Mouse (Mus musculus) forebrain, embryonic 13.5 days (tissue): ENCODE results near the gene Bbs7. TPM values are rescaled to one million over a fixed set of nuclear protein-coding genes. Genes with fewer than 3 reads are reported as not detected.
"Not testable (repeated sequence)": the region's sequence is repeated elsewhere in the genome, so short reads cannot be mapped to it uniquely, and the experiment has no call there.

Experiments
- ATAC-seq: fragments of 200-750 bp; cut with Nextera tagmentation; 2 replicates; pipeline ENCODE4 v1.8.0; 2017
- H3K27ac ChIP-seq: fragments of 300-500 bp; sonication (generic); 2 replicates; pipeline ENCODE4 v1.5.1; 2015; ENCODE audit warnings: inconsistent platforms, mild to moderate bottlenecking, moderate library complexity
- H3K27me3 ChIP-seq: fragments of 300-500 bp; sonication (generic); 2 replicates; pipeline ENCODE4 v1.6.1; 2015; ENCODE audit warnings: mild to moderate bottlenecking, inconsistent platforms
- H3K36me3 ChIP-seq: fragments of 300-500 bp; sonication (generic); 2 replicates; pipeline ENCODE4 v1.6.1; 2015; ENCODE audit warnings: mild to moderate bottlenecking, inconsistent platforms; ENCODE audit not compliant: poor library complexity, severe bottlenecking
- H3K4me1 ChIP-seq: fragments of 300-500 bp; sonication (generic); 2 replicates; pipeline ENCODE4 v1.6.1; 2015; ENCODE audit warnings: inconsistent platforms
- H3K4me2 ChIP-seq: fragments of 300-500 bp; sonication (generic); 2 replicates; pipeline ENCODE4 v1.6.1; 2015; ENCODE audit warnings: inconsistent platforms, mild to moderate bottlenecking, moderate library complexity
- H3K4me3 ChIP-seq: fragments of 300-500 bp; sonication (generic); 2 replicates; pipeline ENCODE4 v1.5.1; 2015; ENCODE audit warnings: mild to moderate bottlenecking, inconsistent platforms
- H3K9ac ChIP-seq: fragments of 300-500 bp; sonication (generic); 2 replicates; pipeline ENCODE4 v1.6.1; 2015; ENCODE audit warnings: mild to moderate bottlenecking, inconsistent platforms
- H3K9me3 ChIP-seq: fragments of 300-500 bp; sonication (generic); replicated peaks from 2 replicates; pipeline ENCODE4 v1.6.1; 2016; ENCODE audit warnings: inconsistent platforms
- WGBS: fragments of 180-500 bp; shearing (Covaris S2); methylation state at CpG from one replicate; pipeline ENCODE4 v1.1.7; 2015; 5-methylcytosine and 5-hydroxymethylcytosine counted together
- polyA plus RNA-seq: library from polyadenylated mRNA; unstranded; fragments of >200 nt; fragmentation: Nextera tagmentation; extraction: Ambion mirVana; gene quantifications from 2 replicates; pipeline ENCODE4 v1.2.1, GENCODE M21; 2015

The Bbs7 gene
- polyA plus RNA-seq, 1 experiment from 2014 or later, result 20.1 TPM

DNA sequence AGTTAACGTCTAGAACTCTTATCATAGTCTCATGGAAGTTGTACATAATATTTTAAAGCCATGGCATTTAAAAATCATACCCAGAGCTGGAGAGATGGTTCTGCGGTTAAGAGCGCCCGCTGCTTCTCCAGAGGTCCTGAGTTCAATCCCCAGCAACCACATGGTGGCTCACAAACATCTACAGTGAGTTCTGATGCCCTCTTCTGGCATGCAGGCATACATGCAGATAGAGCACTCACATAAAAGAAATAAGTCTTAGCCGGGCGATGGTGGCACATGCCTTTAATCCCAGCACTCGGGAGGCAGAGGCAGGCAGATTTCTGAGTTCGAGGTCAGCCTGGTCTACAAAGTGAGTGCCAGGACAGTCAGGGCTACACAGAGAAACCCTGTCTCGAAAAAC lies 13.5 kb downstream of the Bbs7 start:
- not testable (repeated sequence) for H3K9ac ChIP-seq, ATAC-seq, H3K4me3 ChIP-seq, H3K27me3 ChIP-seq, H3K27ac ChIP-seq, H3K4me2 ChIP-seq, H3K4me1 ChIP-seq, H3K9me3 ChIP-seq
- 88% methylated on average over 8 of the region's 9 CpGs for WGBS
- H3K36me3 ChIP-seq, result peaks cover 11% of the 10 kb centered on the region; the same call in 1 of the 2 replicates

DNA sequence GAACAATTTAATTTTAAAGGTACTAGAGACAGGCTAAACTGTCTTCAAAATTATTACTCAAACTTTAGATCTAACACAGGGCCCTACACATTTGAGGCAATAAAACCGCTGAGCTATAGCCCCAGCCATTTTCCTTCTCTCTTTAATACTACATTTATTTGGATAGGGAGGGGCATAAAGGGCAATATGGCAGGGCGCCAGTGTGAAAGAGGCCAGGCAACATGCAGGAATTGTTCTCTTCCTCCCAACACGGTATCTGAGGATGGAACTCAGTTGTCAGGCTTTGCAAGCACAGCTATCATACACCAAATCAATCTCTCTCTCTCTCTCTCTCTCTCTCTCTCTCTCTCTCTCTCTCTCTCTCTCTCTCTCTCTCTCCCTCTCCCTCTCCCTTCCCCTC lies 14.5 kb downstream of the Bbs7 start:
- WGBS, result 76% methylated on average over 3 of the region's 3 CpGs
- Histone ChIP-seq H3K36me3 (peaks cover 12% of the 10 kb centered on the region; the same call in 1 of the 2 replicates), H3K9ac (no peak overlapping the region), H3K4me1 (0 out of 2 replicates have a peak, but pooled peaks cover 4% of the 10 kb centered on the region), H3K9me3 (no peaks in the 10 kb centered on the region), H3K27ac (no peak overlapping the region), H3K4me3 (no peak overlapping the region), H3K4me2 (no peak overlapping the region), H3K27me3 (no peaks in the 10 kb centered on the region)
- no peak for ATAC-seq

DNA sequence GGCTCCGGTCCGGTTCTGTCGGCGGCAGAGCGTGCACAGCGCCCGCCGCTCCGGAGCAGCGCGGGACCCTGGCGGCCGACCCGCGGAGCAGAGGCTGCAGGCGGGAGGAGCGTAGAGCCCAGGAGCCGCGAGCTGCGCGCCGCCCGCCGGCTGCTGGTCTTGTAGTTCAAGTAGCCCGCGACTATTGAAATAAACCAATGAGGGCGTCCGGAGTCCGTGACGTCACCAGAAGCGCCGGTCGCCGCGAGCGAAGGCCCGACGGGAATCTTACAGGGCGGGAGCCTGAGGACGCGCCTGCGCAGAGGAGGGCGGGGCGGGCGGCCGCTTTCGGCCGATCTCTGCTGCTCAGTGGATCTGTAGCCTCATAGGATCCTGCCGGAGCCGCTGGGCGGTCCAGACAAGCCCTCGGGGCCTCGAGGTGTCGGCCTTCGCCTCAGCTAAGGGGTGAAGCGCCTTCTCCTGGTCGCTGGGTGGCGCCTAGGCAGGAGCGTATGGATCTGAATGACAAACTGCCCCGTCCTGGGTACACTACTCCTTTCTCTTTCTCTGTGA lies 41.4 kb downstream of the Bbs7 start, which contains the start of gene Ccna2:
Ccna2 (minus strand) TSS at position 324 of the 552 bp plus-strand sequence.
- Histone ChIP-seq H3K4me1 (peaks cover 30% of the 10 kb centered on the region), H3K9ac (peak within 1 kb of the TSS; percentile 79), H3K4me2 (peak within 1 kb of the TSS; percentile 88), H3K36me3 (peaks cover 35% of the 10 kb centered on the region), H3K27ac (peak within 1 kb of the TSS; percentile 87), H3K27me3 (no peaks in the 10 kb centered on the region), H3K4me3 (peak within 1 kb of the TSS; percentile 85), H3K9me3 (no peaks in the 10 kb centered on the region)
- peak; percentile 100 for ATAC-seq
- under 1% methylated on average over 59 of the region's 60 CpGs for WGBS

DNA sequence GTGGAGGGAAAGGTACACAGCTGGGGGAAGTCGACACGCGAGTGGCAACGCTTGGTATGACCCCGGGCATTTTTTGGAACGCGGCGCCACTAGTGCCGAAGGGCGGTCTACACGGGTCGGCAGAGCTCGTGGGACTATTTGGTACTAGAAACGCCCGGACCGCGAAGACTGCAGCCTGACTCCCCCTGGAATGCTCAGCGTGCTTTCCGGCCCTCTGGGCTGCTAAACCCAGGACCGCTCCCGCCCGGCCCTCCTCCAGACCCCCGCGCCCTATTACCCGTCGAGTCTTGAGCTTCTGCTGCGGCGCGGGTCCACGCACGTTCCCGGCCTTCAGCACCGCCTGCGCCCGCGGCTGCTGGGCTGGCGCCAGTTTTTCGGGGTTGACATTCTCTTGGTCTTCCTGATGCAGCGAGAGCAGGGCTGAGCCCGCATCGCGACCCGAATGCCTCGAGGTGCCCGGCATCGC lies 41.9 kb downstream of the Bbs7 start:
- Histone ChIP-seq H3K9ac (peak overlapping the region; percentile 79), H3K4me2 (peak overlapping the region; percentile 88), H3K27ac (peak overlapping the region; percentile 75), H3K9me3 (no peaks in the 10 kb centered on the region), H3K4me1 (peaks cover 30% of the 10 kb centered on the region), H3K27me3 (no peaks in the 10 kb centered on the region), H3K4me3 (peak overlapping the region; percentile 85), H3K36me3 (peaks cover 40% of the 10 kb centered on the region)
- under 1% methylated on average over 46 of the region's 46 CpGs for WGBS
- ATAC-seq, result no peak; the same call in 1 of the 2 replicates

DNA sequence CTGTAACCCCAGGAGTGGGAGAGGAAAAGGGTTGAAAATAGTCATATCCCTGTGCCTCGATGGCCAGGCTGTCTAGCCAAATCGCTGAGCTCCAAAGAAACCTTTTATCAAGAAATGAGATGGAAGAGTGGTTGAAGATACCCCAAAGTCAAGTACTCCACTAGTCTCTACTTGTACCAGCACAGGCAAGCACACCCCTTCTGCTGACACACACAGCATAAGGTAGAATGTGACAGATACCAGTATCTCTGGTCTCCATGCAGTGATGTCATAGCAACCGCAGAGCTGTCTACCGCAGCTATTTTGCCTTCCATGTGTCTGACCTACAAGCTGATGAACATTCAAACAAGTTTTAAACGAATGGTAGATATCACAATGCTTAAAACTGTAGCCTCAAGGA lies 43.4 kb downstream of the Bbs7 start:
- peak overlapping the region; percentile 79 for H3K9ac ChIP-seq
- H3K4me3 ChIP-seq, result peak overlapping the region; percentile 85
- no peak overlapping the region for H3K27ac ChIP-seq
- peaks cover 53% of the 10 kb centered on the region for H3K36me3 ChIP-seq
- 83% methylated on average over 5 of the region's 5 CpGs for WGBS
- no peak for ATAC-seq
- H3K4me1 ChIP-seq, result peaks cover 30% of the 10 kb centered on the region
- no peaks in the 10 kb centered on the region for H3K27me3 ChIP-seq
- no peaks in the 10 kb centered on the region for H3K9me3 ChIP-seq
- H3K4me2 ChIP-seq, result peak overlapping the region; percentile 88

DNA sequence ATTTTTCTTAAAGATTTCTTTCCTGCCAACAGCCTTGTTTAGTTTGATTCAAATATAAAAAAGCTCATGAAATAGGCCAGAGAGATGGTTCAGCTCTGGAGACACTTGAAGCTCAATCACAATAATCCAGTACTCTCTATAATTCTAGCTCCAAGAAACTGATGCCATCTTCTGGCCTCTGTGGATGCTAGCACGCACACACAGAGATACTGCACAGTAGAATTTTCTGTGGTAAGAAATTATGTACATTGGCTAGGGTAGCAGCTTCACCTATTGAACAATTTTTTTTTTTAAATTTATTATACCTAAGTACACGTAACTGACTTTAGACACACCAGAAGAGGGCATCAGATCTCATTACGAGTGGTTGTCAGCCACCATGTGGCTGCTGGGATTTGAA lies 49.6 kb downstream of the Bbs7 start:
- Histone ChIP-seq H3K27ac (no peak overlapping the region), H3K9me3 (no peaks in the 10 kb centered on the region), H3K4me3 (no peak overlapping the region), H3K27me3 (no peaks in the 10 kb centered on the region), H3K9ac (no peak overlapping the region), H3K4me1 (peaks cover under 1% of the 10 kb centered on the region; the same call in 1 of the 2 replicates), H3K4me2 (no peak overlapping the region), H3K36me3 (peaks cover 86% of the 10 kb centered on the region)
- no peak for ATAC-seq
- 94% methylated on average over 3 of the region's 3 CpGs for WGBS

DNA sequence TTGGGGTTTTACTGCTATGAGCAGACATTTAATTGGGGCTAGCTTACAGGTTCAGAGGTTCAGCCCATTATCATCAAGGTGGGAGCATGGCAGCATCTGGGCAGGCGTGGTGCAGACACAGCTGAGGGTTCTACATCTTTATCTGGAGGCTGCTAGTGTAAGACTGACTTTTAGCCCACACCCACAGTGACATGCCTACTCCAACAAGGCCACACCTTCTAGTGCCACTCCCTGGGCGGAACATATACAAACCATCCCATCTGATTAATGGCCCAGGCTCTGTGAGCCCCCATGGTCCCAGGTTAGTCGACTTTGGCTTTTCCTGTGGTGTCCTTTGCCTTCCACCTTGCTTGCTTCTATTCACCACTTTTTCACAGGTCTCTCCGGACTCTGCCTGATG lies 53.7 kb downstream of the Bbs7 start:
- Histone ChIP-seq H3K9me3 (no peaks in the 10 kb centered on the region), H3K27ac (no peak overlapping the region), H3K4me1 (no peaks in the 10 kb centered on the region), H3K36me3 (peaks cover 88% of the 10 kb centered on the region), H3K27me3 (no peaks in the 10 kb centered on the region), H3K9ac (no peak overlapping the region), H3K4me3 (no peak overlapping the region), H3K4me2 (no peak overlapping the region)
- 86% methylated on average over 4 of the region's 4 CpGs for WGBS
- ATAC-seq, result no peak

DNA sequence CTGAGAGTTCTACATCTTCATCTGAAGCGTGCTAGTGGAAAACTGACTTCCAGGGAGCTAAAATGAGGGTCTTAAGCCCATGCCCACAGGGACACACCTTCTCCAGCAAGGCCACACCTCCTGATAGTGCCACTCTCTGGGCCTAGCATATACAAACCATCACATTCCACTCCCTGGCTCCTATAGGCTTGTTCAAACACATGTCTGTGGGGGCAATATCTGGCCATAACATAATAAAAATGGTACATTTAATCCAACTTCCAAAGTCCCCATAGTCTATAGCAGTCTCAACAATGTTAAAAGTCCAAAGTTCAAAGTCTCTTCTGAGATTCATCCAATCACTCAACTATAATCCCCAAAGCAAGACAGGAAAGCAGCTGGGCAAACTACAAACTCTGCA lies 55.7 kb downstream of the Bbs7 start:
- Histone ChIP-seq H3K27me3 (no peaks in the 10 kb centered on the region), H3K27ac (no peak overlapping the region), H3K4me3 (no peak overlapping the region), H3K4me2 (no peak overlapping the region), H3K9me3 (no peaks in the 10 kb centered on the region), H3K36me3 (peaks cover 76% of the 10 kb centered on the region), H3K4me1 (peaks cover 8% of the 10 kb centered on the region), H3K9ac (no peak overlapping the region)
- 92% methylated on average over 1 of the region's 1 CpGs for WGBS
- ATAC-seq, result no peak

DNA sequence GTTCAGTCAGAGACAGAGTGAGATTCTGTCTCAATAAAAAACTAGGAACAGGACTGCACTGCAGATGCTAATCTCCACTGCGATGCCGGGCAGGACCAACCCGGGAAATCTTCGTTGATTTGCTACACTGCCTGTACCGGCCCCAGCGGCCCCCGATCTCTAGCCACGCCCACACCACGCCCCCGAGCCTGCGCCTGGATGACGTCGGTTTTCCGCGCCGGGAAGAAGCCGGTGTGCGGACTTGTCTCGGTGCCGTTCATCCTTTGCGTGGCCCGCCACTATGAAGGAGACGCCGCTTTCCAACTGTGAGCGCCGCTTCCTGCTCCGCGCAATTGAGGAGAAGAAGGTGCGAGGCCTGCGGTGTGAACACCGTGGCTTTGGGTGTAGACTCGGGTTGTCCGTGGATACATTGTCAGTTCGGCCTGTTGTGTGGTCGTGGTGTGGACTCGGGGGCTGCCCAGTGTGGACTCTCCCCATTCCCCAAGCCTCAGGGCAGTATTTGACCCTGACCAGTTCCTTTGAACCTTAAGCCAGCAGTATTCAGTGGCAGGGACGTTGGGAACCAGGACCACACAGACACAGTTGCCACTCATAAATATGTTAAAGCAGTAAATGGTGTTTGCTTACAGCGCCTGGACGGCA lies 60.8 kb downstream of the Bbs7 start, which contains the start of gene Exosc9:
Exosc9 (plus strand) TSS at position 201 of the 642 bp plus-strand sequence.
- WGBS, result under 1% methylated on average over 39 of the region's 39 CpGs
- H3K4me1 ChIP-seq, result peaks cover 20% of the 10 kb centered on the region

DNA sequence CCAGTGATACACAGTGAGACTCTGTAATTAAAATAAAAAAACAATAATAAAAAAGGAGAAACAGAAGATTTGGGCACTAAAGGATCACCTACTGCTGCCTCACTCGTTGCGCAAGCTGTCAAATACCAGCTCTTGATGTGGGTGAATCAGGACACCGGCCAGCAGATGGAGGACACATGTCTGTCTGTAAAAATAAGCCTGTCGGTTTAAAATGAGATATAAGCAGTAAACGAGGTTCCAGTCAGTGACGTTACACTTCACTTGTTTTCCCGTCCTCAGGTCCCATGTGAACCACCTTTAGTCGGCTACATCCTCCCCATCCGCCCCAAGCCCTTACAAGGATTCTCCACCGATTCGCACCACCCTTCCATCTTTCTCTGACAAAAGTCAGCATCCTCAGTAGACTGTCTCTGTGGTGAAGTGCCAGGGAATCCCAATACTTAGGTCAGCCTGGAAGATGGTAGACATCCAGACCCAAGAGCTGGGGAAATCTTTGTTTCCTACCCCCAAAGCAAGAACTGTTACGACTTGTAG lies 61.4 kb downstream of the Bbs7 start:
- no peaks in the 10 kb centered on the region for H3K27me3 ChIP-seq
- H3K4me3 ChIP-seq, result peak overlapping the region; percentile 87
- H3K36me3 ChIP-seq, result peaks cover 30% of the 10 kb centered on the region
- H3K27ac ChIP-seq, result peak overlapping the region; percentile 75
- H3K9me3 ChIP-seq, result no peaks in the 10 kb centered on the region
- ATAC-seq, result peak; percentile 65
- peak overlapping the region; percentile 84 for H3K9ac ChIP-seq
- peak overlapping the region; percentile 85 for H3K4me2 ChIP-seq
- 19% methylated on average over 12 of the region's 12 CpGs for whole genome bisulfite sequencing
- H3K4me1 ChIP-seq, result peaks cover 20% of the 10 kb centered on the region

More for the DNA sequence above, 60.8 kb downstream of the Bbs7 start, which contains the start of gene Exosc9:
- no peaks in the 10 kb centered on the region for H3K27me3 ChIP-seq
- peak within 1 kb of the TSS; percentile 85 for H3K4me2 ChIP-seq
- peak within 1 kb of the TSS; percentile 87 for H3K4me3 ChIP-seq
- peaks cover 36% of the 10 kb centered on the region for H3K36me3 ChIP-seq
- ATAC-seq, result peak; percentile 98
- H3K27ac ChIP-seq, result peak within 1 kb of the TSS; percentile 75
- H3K9ac ChIP-seq, result peak within 1 kb of the TSS; percentile 84
- no peaks in the 10 kb centered on the region for H3K9me3 ChIP-seq

DNA sequence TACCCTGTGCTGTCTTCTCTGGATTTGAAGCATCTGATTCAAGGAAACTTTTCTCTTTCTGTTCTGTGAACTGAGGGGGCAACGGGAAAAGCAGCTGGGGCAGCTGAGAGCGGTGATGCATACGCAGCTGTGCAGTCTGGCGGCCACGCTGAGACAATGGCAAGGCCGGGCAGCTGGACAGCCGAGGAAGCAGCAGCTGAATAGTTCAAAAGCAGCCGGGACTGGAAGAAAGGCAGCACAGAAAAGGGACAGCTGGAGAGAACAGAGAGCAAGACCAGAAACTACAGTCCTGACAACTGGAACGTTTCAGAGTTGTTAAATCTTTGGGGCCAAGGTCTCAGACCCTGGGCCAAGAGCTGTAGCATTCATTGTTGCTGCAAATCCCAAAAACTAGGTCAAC lies 61.9 kb downstream of the Bbs7 start:
- H3K27ac ChIP-seq, result peak overlapping the region; percentile 75
- ATAC-seq, result peak; percentile 36
- no peaks in the 10 kb centered on the region for H3K9me3 ChIP-seq
- H3K4me2 ChIP-seq, result peak overlapping the region; percentile 85
- no peaks in the 10 kb centered on the region for H3K27me3 ChIP-seq
- peak overlapping the region; percentile 87 for H3K4me3 ChIP-seq
- peak overlapping the region; percentile 84 for H3K9ac ChIP-seq
- WGBS, result 5% methylated on average over 9 of the region's 9 CpGs
- H3K36me3 ChIP-seq, result peaks cover 24% of the 10 kb centered on the region
- H3K4me1 ChIP-seq, result peaks cover 20% of the 10 kb centered on the region

DNA sequence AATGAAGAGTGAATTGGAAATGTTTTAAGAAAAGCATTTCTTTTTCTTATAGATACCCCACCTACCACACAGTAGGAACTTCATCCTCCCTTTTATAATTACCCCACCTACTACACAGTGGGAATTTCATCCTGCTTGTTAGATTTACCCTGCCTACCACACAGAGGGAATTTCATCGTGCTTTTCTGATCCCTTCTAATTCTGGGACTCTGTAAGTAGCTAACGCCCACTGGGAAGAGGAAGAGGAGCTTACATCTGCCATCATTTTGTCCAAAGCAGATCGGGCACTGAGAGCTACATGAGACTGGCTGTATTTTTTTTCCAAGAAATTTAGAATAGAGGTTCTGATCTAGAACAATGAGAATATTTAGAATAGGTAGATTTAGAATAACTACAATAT lies 68.3 kb downstream of the Bbs7 start:
- H3K4me2 ChIP-seq, result no peak overlapping the region
- no peaks in the 10 kb centered on the region for H3K9me3 ChIP-seq
- WGBS, result 77% methylated on average over 3 of the region's 3 CpGs
- no peak overlapping the region for H3K9ac ChIP-seq
- no peak overlapping the region for H3K4me3 ChIP-seq
- no peaks in the 10 kb centered on the region for H3K36me3 ChIP-seq
- ATAC-seq, result no peak
- no peaks in the 10 kb centered on the region for H3K27me3 ChIP-seq
- H3K27ac ChIP-seq, result no peak overlapping the region
- no peaks in the 10 kb centered on the region for H3K4me1 ChIP-seq
